Mouse (Mus musculus): Measurements from ENCODE around the gene Nkain1. TPM values are rescaled to one million over a fixed set of nuclear protein-coding genes. Genes with fewer than 3 reads are reported as not detected.

Nkain1 gene
- 7.9 and 11.0 TPM in 2 replicates for polyA plus RNA-seq (2015; fragmentation: Nextera tagmentation; extraction: Ambion mirVana)

- H3K4me1 ChIP-seq = peaks cover 47% of the 10 kb centered on the region
- no peaks in the 10 kb centered on the region for H3K9me3 ChIP-seq (replicated peaks)
- ATAC-seq (ENCODE audit: low FRiP score) = peak; percentile 78
- peak within 1 kb of the TSS; percentile 84 for H3K27ac ChIP-seq (replicated peaks)
- 0% methylated on average over 16 of the region's 41 CpGs for WGBS
- no peaks in the 10 kb centered on the region for H3K27me3 ChIP-seq (replicated peaks)
- no peaks in the 10 kb centered on the region for H3K36me3 ChIP-seq
- peak within 1 kb of the TSS; percentile 96 for H3K9ac ChIP-seq (replicated peaks)
- H3K4me2 ChIP-seq = peak within 1 kb of the TSS; percentile 76
- peak within 1 kb of the TSS; percentile 89 for H3K4me3 ChIP-seq (replicated peaks)
Observed at GRCm38 (mm10) chr4:130574048-130574413, at the start of gene Nkain1. Gene Nkain1, minus strand, starts transcription at chr4:130574173.

GRCm38 (mm10) chr4:130578734-130579274, 4.8 kb upstream of the Nkain1 start:
- H3K9ac ChIP-seq (replicated peaks) = no peak overlapping the region
- H3K36me3 ChIP-seq = no peaks in the 10 kb centered on the region
- peaks cover 12% of the 10 kb centered on the region for H3K4me1 ChIP-seq
- no peaks in the 10 kb centered on the region for H3K27me3 ChIP-seq (replicated peaks)
- H3K27ac ChIP-seq (replicated peaks) = 0 out of 2 replicates have a peak overlapping the region, but pooled peaks have one; percentile 18
- ATAC-seq (ENCODE audit: low FRiP score) = no peak
- no peak overlapping the region for H3K4me2 ChIP-seq
- WGBS = 40% methylated on average over 9 of the region's 9 CpGs
- H3K9me3 ChIP-seq (replicated peaks) = no peaks in the 10 kb centered on the region
- H3K4me3 ChIP-seq (replicated peaks) = no peak overlapping the region

GRCm38 (mm10) chr4:130577081-130577480, 3.1 kb upstream of the Nkain1 start:
- no peaks in the 10 kb centered on the region for H3K9me3 ChIP-seq (replicated peaks)
- no peak overlapping the region for H3K9ac ChIP-seq (replicated peaks)
- no peak overlapping the region for H3K4me2 ChIP-seq
- H3K27me3 ChIP-seq (replicated peaks) = no peaks in the 10 kb centered on the region
- no peak overlapping the region for H3K27ac ChIP-seq (replicated peaks)
- WGBS = 72% methylated on average over 6 of the region's 6 CpGs
- H3K4me1 ChIP-seq = peaks cover 20% of the 10 kb centered on the region
- H3K36me3 ChIP-seq = no peaks in the 10 kb centered on the region
- no peak for ATAC-seq (ENCODE audit: low FRiP score)
- H3K4me3 ChIP-seq (replicated peaks) = no peak overlapping the region

GRCm38 (mm10) chr4:130576247-130576931, 2.4 kb upstream of the Nkain1 start:
- Histone ChIP-seq H3K27ac (replicated peaks) (no peak overlapping the region), H3K27me3 (replicated peaks) (no peaks in the 10 kb centered on the region), H3K4me3 (replicated peaks) (no peak overlapping the region), H3K9me3 (replicated peaks) (no peaks in the 10 kb centered on the region), H3K36me3 (no peaks in the 10 kb centered on the region), H3K4me2 (no peak overlapping the region), H3K9ac (replicated peaks) (no peak overlapping the region), H3K4me1 (peaks cover 27% of the 10 kb centered on the region)
- 63% methylated on average over 13 of the region's 13 CpGs for WGBS
- no peak for ATAC-seq (ENCODE audit: low FRiP score)

- Histone ChIP-seq H3K4me3 (replicated peaks) (no peak overlapping the region), H3K9ac (replicated peaks) (no peak overlapping the region), H3K4me2 (no peak overlapping the region), H3K36me3 (no peaks in the 10 kb centered on the region), H3K4me1 (peaks cover 34% of the 10 kb centered on the region), H3K9me3 (replicated peaks) (no peaks in the 10 kb centered on the region), H3K27me3 (replicated peaks) (no peaks in the 10 kb centered on the region), H3K27ac (replicated peaks) (no peak overlapping the region)
- ATAC-seq (ENCODE audit: low FRiP score) = no peak
- 91% methylated on average over 3 of the region's 3 CpGs for WGBS
Observed at GRCm38 (mm10) chr4:130575533-130575932, 1.6 kb upstream of the Nkain1 start.

GRCm38 (mm10) chr4:130574861-130575460, 988 bp upstream of the Nkain1 start:
- Histone ChIP-seq H3K27ac (replicated peaks) (no peak overlapping the region), H3K4me1 (peaks cover 40% of the 10 kb centered on the region), H3K27me3 (replicated peaks) (no peaks in the 10 kb centered on the region), H3K4me3 (replicated peaks) (no peak overlapping the region; the same call in 1 of the 2 replicates), H3K4me2 (no peak overlapping the region), H3K9me3 (replicated peaks) (no peaks in the 10 kb centered on the region), H3K36me3 (no peaks in the 10 kb centered on the region), H3K9ac (replicated peaks) (no peak overlapping the region)
- WGBS = 79% methylated on average over 7 of the region's 7 CpGs
- no peak for ATAC-seq (ENCODE audit: low FRiP score)

GRCm38 (mm10) chr4:130573351-130574047, 474 bp downstream of the Nkain1 start:
- Histone ChIP-seq H3K4me2 (peak overlapping the region; percentile 76), H3K36me3 (no peaks in the 10 kb centered on the region), H3K4me3 (replicated peaks) (peak overlapping the region; percentile 89), H3K27me3 (replicated peaks) (no peaks in the 10 kb centered on the region), H3K9me3 (replicated peaks) (no peaks in the 10 kb centered on the region), H3K4me1 (peaks cover 49% of the 10 kb centered on the region), H3K27ac (replicated peaks) (peak overlapping the region; percentile 84), H3K9ac (replicated peaks) (peak overlapping the region; percentile 96)
- peak; percentile 56 for ATAC-seq (ENCODE audit: low FRiP score)
- 0% methylated on average over 35 of the region's 76 CpGs for WGBS

- H3K4me3 ChIP-seq (replicated peaks) = peak overlapping the region; percentile 89
- peak overlapping the region; percentile 84 for H3K27ac ChIP-seq (replicated peaks)
- peak overlapping the region; percentile 76 for H3K4me2 ChIP-seq
- WGBS = 1% methylated on average over 6 of the region's 6 CpGs
- no peaks in the 10 kb centered on the region for H3K36me3 ChIP-seq
- peaks cover 54% of the 10 kb centered on the region for H3K4me1 ChIP-seq
- H3K9me3 ChIP-seq (replicated peaks) = no peaks in the 10 kb centered on the region
- peak overlapping the region; percentile 96 for H3K9ac ChIP-seq (replicated peaks)
- H3K27me3 ChIP-seq (replicated peaks) = no peaks in the 10 kb centered on the region
- ATAC-seq (ENCODE audit: low FRiP score) = peak; percentile 21; the same call in 1 of the 2 replicates
Observed at GRCm38 (mm10) chr4:130573012-130573350, 992 bp downstream of the Nkain1 start.

- H3K27me3 ChIP-seq (replicated peaks) = no peaks in the 10 kb centered on the region
- ATAC-seq (ENCODE audit: low FRiP score) = no peak
- no peaks in the 10 kb centered on the region for H3K36me3 ChIP-seq
- peak overlapping the region; percentile 84 for H3K27ac ChIP-seq (replicated peaks)
- peak overlapping the region; percentile 96 for H3K9ac ChIP-seq (replicated peaks)
- H3K4me1 ChIP-seq = peaks cover 59% of the 10 kb centered on the region
- H3K4me2 ChIP-seq = peak overlapping the region; percentile 76
- H3K4me3 ChIP-seq (replicated peaks) = peak overlapping the region; percentile 89
- H3K9me3 ChIP-seq (replicated peaks) = no peaks in the 10 kb centered on the region
- 25% methylated on average over 10 of the region's 10 CpGs for WGBS
Observed at GRCm38 (mm10) chr4:130572545-130572944, 1.4 kb downstream of the Nkain1 start.

GRCm38 (mm10) chr4:130570941-130571720, 2.8 kb downstream of the Nkain1 start:
- no peak overlapping the region; the same call in 1 of the 2 replicates for H3K9ac ChIP-seq (replicated peaks)
- H3K27me3 ChIP-seq (replicated peaks) = no peaks in the 10 kb centered on the region
- no peak for ATAC-seq (ENCODE audit: low FRiP score)
- H3K4me3 ChIP-seq (replicated peaks) = peak overlapping the region; percentile 22
- H3K4me2 ChIP-seq = peak overlapping the region; percentile 76
- 0 out of 2 replicates have a peak overlapping the region, but pooled peaks have one; percentile 35 for H3K27ac ChIP-seq (replicated peaks)
- 19% methylated on average over 10 of the region's 10 CpGs for WGBS
- no peaks in the 10 kb centered on the region for H3K9me3 ChIP-seq (replicated peaks)
- peaks cover 62% of the 10 kb centered on the region for H3K4me1 ChIP-seq
- H3K36me3 ChIP-seq = no peaks in the 10 kb centered on the region
